Mouse (Mus musculus) urinary bladder, postnatal 10 days (tissue): ENCODE results near the gene Lysmd1.
A peak's percentile ranks its signal among the peaks of the same experiment; 100 is the strongest.

Experiments used
- DNase-seq: peaks from one replicate; pipeline ENCODE4 v3.0.0; 2022; ENCODE audit warnings: low spot score

Gene Lysmd1

DNA sequence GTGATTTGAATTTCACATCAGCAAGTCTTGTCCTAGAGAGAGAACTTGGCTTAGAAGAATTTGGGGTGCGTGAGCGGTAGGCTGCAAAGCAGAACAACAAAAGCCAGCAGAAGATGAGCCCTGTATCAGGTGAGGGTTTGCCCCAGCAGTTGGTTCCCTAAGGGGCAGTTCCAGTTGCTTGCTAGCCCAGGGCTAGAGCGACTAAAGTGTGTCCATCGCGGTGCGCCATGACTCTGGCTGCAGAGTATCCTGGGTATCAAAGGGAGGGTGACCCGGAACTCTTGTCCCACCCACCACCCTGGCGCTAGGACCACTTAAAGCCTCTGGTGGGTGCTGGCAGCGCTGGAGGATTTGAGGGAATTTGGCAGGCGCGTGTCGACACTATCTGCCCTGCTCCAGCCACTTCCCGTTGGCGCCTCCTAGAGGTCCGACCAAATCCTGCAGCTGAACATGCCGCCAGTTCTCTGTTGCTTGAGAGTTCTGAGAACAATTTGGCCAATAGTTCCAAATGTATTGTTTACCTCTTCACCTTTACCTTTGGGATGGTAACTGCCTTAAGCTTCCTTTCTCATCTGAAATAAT is 40.2 kb downstream of the Lysmd1 start:
- peak; percentile 64 for DNase-seq

DNA sequence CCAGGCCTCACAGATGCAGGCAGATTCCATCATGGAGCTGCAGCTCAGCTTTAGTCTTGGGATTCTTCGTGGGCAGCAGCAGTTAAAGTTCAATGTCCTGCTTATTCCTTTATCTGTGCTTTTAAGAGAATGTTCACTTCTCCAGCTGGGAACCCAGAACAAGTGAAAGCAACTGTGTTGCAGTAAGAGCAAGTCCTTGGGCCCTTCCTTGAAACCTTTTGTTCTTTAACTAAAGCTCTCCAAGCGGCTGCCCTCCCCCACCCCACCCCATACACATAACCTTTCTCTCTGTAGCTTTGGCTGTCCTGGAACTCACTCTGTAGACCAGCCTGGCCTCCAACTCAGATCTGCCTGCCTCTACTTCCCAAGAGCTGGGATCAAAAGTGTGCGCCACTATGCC is 42.6 kb downstream of the Lysmd1 start:
- DNase-seq, result no peak

DNA sequence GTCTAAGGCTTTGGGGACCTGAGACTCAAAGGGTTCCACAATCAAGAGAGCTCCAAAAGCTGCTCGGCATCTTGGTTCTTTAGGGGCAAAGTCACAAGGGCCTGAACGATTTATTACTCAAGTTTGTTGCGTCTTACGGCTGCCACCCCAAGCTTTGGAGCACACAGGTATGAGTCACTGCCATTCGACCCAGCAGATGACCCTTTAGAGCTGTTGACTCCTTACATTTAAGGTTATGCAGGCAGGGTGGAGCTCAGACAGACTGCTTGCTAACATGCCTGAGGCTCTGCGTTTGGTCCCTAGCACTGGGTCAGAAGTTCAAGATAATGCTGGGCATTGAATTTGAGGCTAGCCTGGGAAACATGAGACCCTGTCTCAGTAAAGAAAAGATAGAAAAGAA is 43.7 kb downstream of the Lysmd1 start:
- no peak for DNase-seq

DNA sequence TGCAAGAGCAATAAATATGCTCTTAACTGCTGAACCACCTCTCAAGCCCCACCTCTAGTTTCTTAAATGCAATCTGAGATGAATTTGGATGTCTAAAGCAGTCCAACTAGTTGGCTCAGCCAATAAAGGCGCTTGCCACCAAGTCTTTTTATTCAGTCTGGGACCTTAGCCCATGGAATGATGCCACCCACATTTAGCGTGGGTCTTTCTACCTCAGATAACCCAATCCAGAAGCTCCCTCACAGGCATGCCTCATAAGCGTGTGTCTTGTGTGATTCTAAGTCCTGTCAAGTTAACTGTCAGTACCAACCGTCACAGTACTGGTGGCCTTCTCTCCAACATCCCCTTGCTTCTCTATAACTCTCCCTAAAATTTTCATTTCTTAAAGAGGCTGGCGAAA is 45.1 kb downstream of the Lysmd1 start:
- no peak for DNase-seq

DNA sequence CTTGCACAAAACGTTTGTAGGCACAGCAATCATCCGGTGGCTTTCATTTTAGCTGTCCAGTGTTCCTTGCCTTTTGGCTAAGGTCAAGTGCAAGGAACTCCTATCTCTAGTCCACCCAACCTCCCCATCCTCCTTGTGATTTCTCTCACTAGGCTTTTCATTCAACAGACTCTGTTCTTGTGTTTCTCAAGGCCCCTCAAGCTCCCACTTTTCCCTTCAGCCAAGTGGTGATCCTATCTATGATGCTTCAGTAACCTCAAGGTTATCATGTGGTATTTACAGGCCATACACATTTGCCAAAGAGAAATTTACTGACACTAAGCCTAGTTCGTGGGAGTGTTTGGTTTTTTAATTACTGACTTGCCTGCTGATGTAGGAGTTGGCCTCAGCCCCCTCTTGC is 46.0 kb downstream of the Lysmd1 start:
- no peak for DNase-seq

DNA sequence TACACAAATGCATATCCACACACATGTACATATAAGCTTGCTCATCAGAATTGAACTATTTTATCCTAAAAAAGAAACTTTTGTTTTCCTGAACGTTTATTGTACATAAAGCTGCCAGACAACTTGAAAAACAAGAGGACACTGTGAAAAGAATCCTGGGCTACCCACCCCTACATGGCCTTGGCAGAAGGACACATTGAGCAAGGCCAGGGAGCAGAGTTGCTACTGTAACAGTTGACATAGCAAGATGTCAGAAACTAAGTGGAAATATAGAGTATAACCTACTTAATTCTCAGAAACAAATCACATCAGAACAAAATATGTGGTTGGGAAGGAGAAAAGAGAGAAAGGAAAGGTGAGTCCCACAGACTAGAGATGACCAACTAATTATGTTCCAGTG is 48.0 kb downstream of the Lysmd1 start:
- no peak for DNase-seq

DNA sequence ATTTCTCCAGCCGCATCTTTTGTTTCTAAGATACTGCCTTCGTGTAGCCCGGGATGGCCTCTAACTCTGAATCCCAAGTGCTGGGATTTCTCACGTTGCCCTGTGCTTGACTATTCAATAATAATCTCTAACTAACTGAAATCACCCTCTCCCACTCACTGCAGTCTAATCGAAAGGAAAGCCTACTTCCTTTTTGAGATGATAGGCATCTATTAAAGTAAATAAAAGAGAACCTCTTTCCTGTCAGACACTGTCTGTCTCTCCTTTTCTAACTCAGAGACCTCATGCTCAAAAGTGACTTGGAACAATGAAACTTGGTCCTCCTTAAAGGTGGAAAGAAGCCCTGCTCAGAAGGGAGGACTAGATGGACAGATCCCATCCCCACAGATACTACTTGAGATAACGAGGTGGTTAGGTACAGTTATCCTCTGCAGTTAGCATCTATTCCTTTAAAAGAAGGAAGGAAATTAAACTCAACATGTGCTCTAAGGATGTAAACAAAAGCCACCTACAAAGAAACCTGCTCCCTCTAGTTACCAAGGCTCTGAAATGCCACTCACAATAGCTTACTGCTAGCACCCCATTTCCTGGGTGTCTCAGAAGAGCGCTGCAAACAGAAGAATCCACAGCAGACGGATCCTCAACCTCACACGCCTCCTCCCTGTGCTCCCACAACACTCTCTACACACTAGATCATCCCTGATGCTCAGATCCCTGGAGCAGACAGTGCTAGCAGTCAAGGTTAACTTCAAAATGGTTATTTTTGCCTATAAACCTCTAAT is 51.1 kb downstream of the Lysmd1 start:
- no peak for DNase-seq

DNA sequence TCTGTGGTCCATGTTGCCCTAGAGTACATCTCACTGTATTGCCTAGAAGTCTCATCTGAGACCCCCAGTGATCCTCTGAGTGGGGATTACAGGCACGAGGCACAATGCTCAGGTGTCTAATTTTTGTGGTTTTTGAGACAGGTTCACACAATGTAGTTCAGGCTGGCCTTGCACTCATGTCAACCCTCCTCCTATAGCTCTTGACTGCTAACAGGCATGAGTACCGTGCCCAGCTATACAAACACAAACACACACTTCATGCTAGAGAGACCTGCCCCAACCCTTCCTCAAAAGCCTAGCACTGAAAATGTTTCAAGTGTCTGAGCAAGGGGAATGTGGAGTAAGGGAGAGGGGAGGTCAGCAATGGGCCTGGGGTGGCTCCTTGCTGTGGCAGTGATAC is 52.2 kb downstream of the Lysmd1 start:
- DNase-seq, result no peak

DNA sequence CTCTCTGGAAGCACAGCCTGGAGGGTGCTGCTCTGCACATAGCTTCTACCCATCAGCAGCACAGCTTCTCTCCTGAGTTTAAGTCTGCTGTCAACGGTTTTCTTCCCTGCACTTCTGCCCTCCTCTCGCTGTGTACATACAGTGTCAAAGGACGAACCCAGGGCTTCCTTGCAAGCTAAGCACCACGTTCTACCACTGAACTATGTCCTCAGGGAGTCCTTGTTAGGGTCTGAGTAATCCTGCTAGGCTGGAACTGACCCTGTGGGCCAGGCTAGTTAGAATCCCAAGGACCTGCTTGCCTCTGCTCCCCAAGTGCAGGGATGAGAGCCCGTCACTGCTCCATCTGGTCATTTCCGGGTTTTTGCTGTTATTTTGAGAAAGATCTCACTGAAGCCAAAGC is 53.0 kb downstream of the Lysmd1 start:
- DNase-seq, result no peak
